Mouse (Mus musculus) embryonic facial prominence, embryonic 15.5 days (tissue): Measurements from ENCODE around the gene Dcaf15. TPM values are rescaled to one million over a fixed set of nuclear protein-coding genes. Genes with fewer than 3 reads are reported as not detected.

Source experiments
- ATAC-seq: fragments of 200-750 bp; cut with Nextera tagmentation; 2 replicates; pipeline ENCODE4 v1.8.0; 2017; ENCODE audit warnings: low read depth, moderate TSS enrichment; ENCODE audit not compliant: insufficient number of reproducible peaks, low FRiP score, low TSS enrichment
- H3K27ac ChIP-seq: fragments of 300-500 bp; sonication (generic); replicated peaks from 2 replicates; pipeline ENCODE4 v1.5.1; 2015; ENCODE audit warnings: mild to moderate bottlenecking, inconsistent platforms
- H3K27me3 ChIP-seq: fragments of 300-500 bp; sonication (generic); 2 replicates; pipeline ENCODE4 v1.6.1; 2015; ENCODE audit warnings: inconsistent platforms
- H3K36me3 ChIP-seq: fragments of 300-500 bp; sonication (generic); 2 replicates; pipeline ENCODE4 v1.6.1; 2015; ENCODE audit warnings: mild to moderate bottlenecking, inconsistent platforms
- H3K4me1 ChIP-seq: fragments of 300-500 bp; sonication (generic); 2 replicates; pipeline ENCODE4 v1.6.1; 2015; ENCODE audit warnings: inconsistent platforms
- H3K4me2 ChIP-seq: fragments of 300-500 bp; sonication (generic); replicated peaks from 2 replicates; pipeline ENCODE4 v1.6.1; 2015; ENCODE audit warnings: mild to moderate bottlenecking, inconsistent platforms
- H3K4me3 ChIP-seq: fragments of 300-500 bp; sonication (generic); replicated peaks from 2 replicates; pipeline ENCODE4 v1.5.1; 2015; ENCODE audit warnings: mild to moderate bottlenecking, inconsistent platforms
- H3K9ac ChIP-seq: fragments of 300-500 bp; sonication (generic); 2 replicates; pipeline ENCODE4 v1.6.1; 2015; ENCODE audit warnings: inconsistent platforms
- H3K9me3 ChIP-seq: fragments of 300-500 bp; sonication (generic); replicated peaks from 2 replicates; pipeline ENCODE4 v1.6.1; 2016; ENCODE audit warnings: inconsistent platforms
- WGBS: fragments of 180-500 bp; shearing (Covaris S2); methylation state at CpG from one replicate; pipeline ENCODE4 v1.1.7; 2015; 5-methylcytosine and 5-hydroxymethylcytosine counted together
- polyA plus RNA-seq: library from polyadenylated mRNA; unstranded; fragments of >200 nt; fragmentation: Nextera tagmentation; extraction: Ambion mirVana; gene quantifications from 2 replicates; pipeline ENCODE4 v1.2.1, GENCODE M21; 2015

Gene Dcaf15
- polyA plus RNA-seq, 1 experiment from 2014 or later: 8.0 TPM

- Histone ChIP-seq H3K36me3 (peaks cover 91% of the 10 kb centered on the region), H3K4me3 (no peak overlapping the region), H3K9ac (no peak overlapping the region), H3K27ac (no peak overlapping the region), H3K27me3 (no peaks in the 10 kb centered on the region), H3K4me2 (no peak overlapping the region), H3K9me3 (no peaks in the 10 kb centered on the region), H3K4me1 (no peaks in the 10 kb centered on the region)
- no peak for ATAC-seq
- 65% methylated on average over 8 of the region's 8 CpGs for WGBS
Observed at GRCm38 (mm10) chr8:84096061-84096460, 8.5 kb downstream of the Dcaf15 start.

DNA sequence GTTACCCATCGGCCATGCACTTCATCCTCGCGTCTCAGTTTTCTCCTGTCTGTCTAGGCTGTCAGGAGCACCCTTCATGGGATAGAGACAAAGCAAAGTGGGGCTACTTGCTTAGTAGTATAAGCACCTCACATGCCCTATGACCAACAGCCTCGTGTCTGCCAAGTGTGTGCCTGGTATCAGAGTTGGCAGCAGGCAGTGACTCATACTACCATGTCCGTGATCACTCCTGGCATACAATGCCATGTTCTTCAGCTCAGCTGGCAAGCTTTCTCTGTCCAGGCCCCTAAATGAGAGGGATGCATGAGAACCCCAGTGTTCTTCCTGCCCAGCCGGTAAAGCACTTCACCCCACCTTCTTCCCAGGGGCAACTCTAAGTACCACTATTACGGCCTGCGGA is 14.0 kb downstream of the Dcaf15 start:
- no peak overlapping the region for H3K9ac ChIP-seq
- no peaks in the 10 kb centered on the region for H3K27me3 ChIP-seq
- peaks cover 84% of the 10 kb centered on the region for H3K36me3 ChIP-seq
- H3K4me1 ChIP-seq: no peaks in the 10 kb centered on the region
- H3K27ac ChIP-seq: no peak overlapping the region
- 89% methylated on average over 8 of the region's 8 CpGs for WGBS
- no peak overlapping the region for H3K4me3 ChIP-seq
- no peak for ATAC-seq
- no peak overlapping the region for H3K4me2 ChIP-seq
- H3K9me3 ChIP-seq: no peaks in the 10 kb centered on the region

- Histone ChIP-seq H3K9ac (no peak overlapping the region), H3K4me3 (no peak overlapping the region), H3K27me3 (no peaks in the 10 kb centered on the region), H3K4me2 (no peak overlapping the region), H3K36me3 (peaks cover 81% of the 10 kb centered on the region), H3K4me1 (peaks cover 6% of the 10 kb centered on the region; the same call in 1 of the 2 replicates), H3K9me3 (no peaks in the 10 kb centered on the region), H3K27ac (no peak overlapping the region)
- no peak for ATAC-seq
- WGBS: 78% methylated on average over 9 of the region's 9 CpGs
Observed at GRCm38 (mm10) chr8:84089277-84089676, 15.3 kb downstream of the Dcaf15 start.

- no peak for ATAC-seq
- H3K27ac ChIP-seq: no peak overlapping the region
- H3K4me1 ChIP-seq: peaks cover 8% of the 10 kb centered on the region; the same call in 1 of the 2 replicates
- H3K9ac ChIP-seq: no peak overlapping the region
- no peak overlapping the region for H3K4me2 ChIP-seq
- whole genome bisulfite sequencing: 93% methylated on average over 14 of the region's 14 CpGs
- no peaks in the 10 kb centered on the region for H3K9me3 ChIP-seq
- peaks cover 82% of the 10 kb centered on the region for H3K36me3 ChIP-seq
- H3K4me3 ChIP-seq: no peak overlapping the region
- no peaks in the 10 kb centered on the region for H3K27me3 ChIP-seq
Observed at GRCm38 (mm10) chr8:84087821-84088220, 16.7 kb downstream of the Dcaf15 start.

DNA sequence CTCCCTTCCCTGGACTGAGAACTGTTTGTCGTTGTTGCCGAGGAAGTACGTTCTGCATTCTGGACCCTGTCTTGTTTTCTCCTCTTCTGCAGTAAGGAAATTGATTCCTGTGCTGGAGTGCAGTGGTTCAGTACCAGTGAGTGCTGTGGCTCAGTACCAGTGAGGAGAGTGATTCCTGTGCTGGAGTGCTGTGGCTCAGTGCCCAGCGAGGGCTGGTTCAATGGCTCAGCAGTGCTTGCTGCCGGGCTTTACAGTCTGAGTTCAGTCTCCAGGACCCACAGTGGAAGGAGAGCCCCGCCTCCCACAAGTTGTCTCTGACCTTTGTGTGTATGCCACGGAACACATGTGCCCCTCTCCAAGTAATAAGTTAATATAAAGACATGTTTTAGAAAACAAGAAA is 17.4 kb downstream of the Dcaf15 start:
- H3K27me3 ChIP-seq: no peaks in the 10 kb centered on the region
- ATAC-seq: no peak
- no peak overlapping the region for H3K9ac ChIP-seq
- H3K4me2 ChIP-seq: no peak overlapping the region
- H3K27ac ChIP-seq: no peak overlapping the region
- H3K36me3 ChIP-seq: peaks cover 82% of the 10 kb centered on the region
- no peaks in the 10 kb centered on the region for H3K9me3 ChIP-seq
- H3K4me3 ChIP-seq: no peak overlapping the region
- WGBS: 85% methylated on average over 7 of the region's 7 CpGs
- peaks cover 8% of the 10 kb centered on the region; the same call in 1 of the 2 replicates for H3K4me1 ChIP-seq

DNA sequence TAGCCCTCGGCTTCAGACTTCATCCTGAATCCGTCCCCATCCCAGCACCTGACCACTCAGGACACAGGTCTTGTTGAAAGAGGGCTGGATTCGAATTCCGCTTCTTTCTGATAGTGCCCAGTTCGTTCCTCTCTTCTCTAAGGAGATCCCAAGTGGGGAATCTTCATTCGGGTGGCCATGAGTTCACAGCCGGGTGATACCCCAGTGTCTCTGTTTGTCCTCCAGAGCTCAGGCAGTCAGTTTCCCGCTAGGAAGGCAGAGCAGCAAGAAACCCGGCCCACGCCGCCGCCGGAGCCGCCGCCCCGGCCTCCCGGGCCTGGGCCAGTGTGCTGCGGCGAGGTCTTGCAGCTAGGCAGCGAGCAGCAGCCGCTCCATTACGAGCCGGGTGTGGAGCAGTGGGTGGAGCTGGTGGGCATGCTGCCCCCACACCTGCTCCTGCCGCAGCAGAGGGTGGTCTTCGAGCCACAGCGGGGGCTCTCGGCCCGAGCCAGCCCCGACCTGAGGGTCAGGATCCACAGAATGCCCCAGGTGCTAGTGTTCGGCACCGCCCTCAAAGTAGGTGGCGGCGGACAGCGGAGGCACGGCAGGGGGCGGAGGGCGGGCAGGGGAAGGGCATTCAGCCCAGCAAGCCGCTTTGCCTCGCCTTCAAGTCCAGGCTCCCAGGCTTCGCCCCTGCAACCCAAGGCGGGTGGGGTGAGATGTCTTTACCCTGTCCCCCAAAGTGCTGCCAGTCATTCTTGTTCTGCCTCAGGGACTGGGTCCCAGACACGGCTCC is 20.0 kb downstream of the Dcaf15 start:
- Histone ChIP-seq H3K4me2 (peak overlapping the region; percentile 21; the same call in 1 of the 2 replicates), H3K4me3 (no peak overlapping the region), H3K27me3 (no peaks in the 10 kb centered on the region), H3K27ac (no peak overlapping the region), H3K36me3 (peaks cover 78% of the 10 kb centered on the region), H3K4me1 (peaks cover 8% of the 10 kb centered on the region; the same call in 1 of the 2 replicates), H3K9ac (no peak overlapping the region), H3K9me3 (no peaks in the 10 kb centered on the region)
- WGBS: 38% methylated on average over 40 of the region's 42 CpGs
- ATAC-seq: no peak

GRCm38 (mm10) chr8:84083829-84084241 is 20.7 kb downstream of the Dcaf15 start:
- Histone ChIP-seq H3K4me3 (no peak overlapping the region), H3K9ac (no peak overlapping the region), H3K4me1 (peaks cover 8% of the 10 kb centered on the region; the same call in 1 of the 2 replicates), H3K27ac (no peak overlapping the region), H3K27me3 (no peaks in the 10 kb centered on the region), H3K4me2 (no peak overlapping the region), H3K9me3 (no peaks in the 10 kb centered on the region), H3K36me3 (peaks cover 74% of the 10 kb centered on the region)
- ATAC-seq: no peak
- WGBS: 36% methylated on average over 8 of the region's 8 CpGs

DNA sequence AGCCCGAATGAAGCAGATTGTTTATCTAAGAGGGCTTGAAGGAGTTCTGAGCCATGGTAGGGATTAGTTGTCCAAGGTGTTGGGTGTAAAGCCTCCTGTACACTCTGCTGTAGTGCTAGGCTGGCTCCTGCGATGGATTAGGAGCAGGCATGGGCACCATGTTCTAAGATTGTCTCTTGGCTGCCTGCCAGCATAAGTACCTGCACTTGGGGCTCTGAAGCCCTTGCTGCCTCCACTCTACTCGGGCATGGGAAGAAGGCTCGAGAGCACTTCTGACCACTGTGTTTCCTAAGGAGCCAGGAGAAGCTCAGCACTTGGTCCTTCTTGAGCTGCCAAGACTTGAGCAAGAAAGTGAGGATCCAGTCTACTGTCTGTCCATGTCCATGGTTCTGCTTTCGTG is 25.4 kb downstream of the Dcaf15 start:
- no peak for ATAC-seq
- H3K4me2 ChIP-seq: no peak overlapping the region
- H3K9me3 ChIP-seq: no peaks in the 10 kb centered on the region
- no peak overlapping the region for H3K27ac ChIP-seq
- no peak overlapping the region for H3K9ac ChIP-seq
- WGBS: 74% methylated on average over 5 of the region's 5 CpGs
- H3K4me1 ChIP-seq: 0 out of 2 replicates have a peak, but pooled peaks cover 1% of the 10 kb centered on the region
- H3K27me3 ChIP-seq: no peaks in the 10 kb centered on the region
- no peak overlapping the region for H3K4me3 ChIP-seq
- peaks cover 54% of the 10 kb centered on the region for H3K36me3 ChIP-seq

DNA sequence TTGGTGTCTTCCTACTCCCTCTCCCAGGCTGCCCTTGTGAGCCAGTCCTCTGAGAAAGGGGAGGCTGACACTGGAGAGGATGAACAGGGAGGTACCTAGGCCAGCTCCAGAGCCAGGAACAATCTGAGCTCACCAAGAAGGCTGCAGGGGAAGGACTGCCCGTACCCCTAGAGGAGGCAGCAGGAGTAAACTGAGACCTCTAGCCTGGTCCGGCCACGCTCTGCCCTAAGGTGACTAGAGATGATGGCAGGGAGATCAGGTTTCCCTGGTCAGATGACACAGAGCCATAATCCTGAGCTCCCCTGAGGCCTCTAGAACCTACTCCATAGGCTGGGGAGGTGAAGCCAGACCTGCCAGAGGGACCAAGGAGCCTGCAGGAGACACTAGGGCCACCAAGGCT is 27.7 kb downstream of the Dcaf15 start:
- no peak overlapping the region for H3K4me3 ChIP-seq
- peaks cover 13% of the 10 kb centered on the region; the same call in 1 of the 2 replicates for H3K4me1 ChIP-seq
- no peak overlapping the region for H3K9ac ChIP-seq
- H3K9me3 ChIP-seq: no peaks in the 10 kb centered on the region
- peaks cover 30% of the 10 kb centered on the region for H3K36me3 ChIP-seq
- WGBS: 45% methylated on average over 3 of the region's 3 CpGs
- H3K4me2 ChIP-seq: no peak overlapping the region
- no peak overlapping the region for H3K27ac ChIP-seq
- ATAC-seq: no peak
- H3K27me3 ChIP-seq: no peaks in the 10 kb centered on the region

DNA sequence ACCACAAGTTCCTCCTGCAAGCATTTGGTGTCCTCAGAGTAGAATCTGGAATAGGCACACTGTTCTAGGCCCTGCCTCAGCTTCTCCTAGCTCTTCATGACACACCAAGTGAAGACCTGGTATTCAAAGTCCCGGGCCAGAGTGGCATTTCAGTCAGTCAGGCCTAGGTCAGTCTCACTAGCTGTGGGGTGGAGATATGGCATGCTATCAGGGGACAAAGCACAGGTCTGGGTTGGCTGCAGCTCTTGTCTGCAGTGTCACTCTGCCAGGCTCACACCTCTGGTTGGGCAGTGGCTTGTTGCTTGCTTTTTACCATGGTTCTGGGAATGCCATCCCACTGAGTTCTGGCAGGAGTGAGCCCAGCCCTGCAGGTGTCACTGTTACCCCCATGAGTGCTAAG is 28.2 kb downstream of the Dcaf15 start:
- H3K27me3 ChIP-seq: no peaks in the 10 kb centered on the region
- H3K36me3 ChIP-seq: peaks cover 29% of the 10 kb centered on the region
- H3K9me3 ChIP-seq: no peaks in the 10 kb centered on the region
- no peak overlapping the region for H3K4me3 ChIP-seq
- no peak overlapping the region for H3K9ac ChIP-seq
- ATAC-seq: no peak
- WGBS: 100% methylated on average over 1 of the region's 1 CpGs
- peaks cover 17% of the 10 kb centered on the region for H3K4me1 ChIP-seq
- no peak overlapping the region for H3K27ac ChIP-seq
- H3K4me2 ChIP-seq: no peak overlapping the region

DNA sequence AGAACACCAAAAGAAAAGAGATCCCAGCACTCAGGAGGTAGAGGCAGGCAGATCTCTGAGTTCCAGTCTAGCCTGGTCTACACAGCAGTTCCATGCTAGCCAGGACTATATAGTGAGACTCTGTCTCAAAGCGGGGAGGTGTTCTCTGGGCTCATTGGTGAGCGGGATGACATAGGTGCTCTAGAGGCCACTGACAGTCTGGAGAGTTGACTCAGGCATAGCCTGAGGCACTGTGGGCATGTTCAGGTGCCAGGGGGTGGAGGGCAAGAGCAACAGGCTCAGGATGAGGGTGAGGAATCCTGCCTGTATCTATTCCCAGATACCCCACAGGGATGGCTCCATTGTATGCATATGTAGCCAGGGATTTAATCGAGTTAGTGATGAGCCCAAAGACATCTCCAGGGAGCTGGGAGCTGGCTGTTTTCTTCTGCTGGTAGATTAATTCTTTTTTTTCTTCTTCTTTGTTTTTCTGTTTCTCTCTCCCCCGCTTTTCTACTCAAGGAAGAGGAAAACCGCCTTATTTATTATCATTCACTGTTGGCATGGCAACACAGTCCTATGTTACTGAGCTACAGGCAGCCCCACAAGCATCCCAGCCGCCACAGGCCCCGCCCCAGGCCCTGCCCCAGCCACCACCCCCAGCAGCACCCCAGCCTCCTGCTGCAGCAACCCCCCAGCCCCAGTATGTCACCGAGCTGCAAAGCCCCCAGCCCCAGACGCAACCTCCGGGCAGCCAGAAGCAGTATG is 31.2 kb downstream of the Dcaf15 start:
- 54% methylated on average over 10 of the region's 10 CpGs for WGBS
- Histone ChIP-seq H3K4me3 (no peak overlapping the region), H3K4me2 (no peak overlapping the region), H3K36me3 (peaks cover 13% of the 10 kb centered on the region; the same call in 1 of the 2 replicates), H3K4me1 (peaks cover 40% of the 10 kb centered on the region), H3K9me3 (no peaks in the 10 kb centered on the region), H3K9ac (no peak overlapping the region), H3K27me3 (no peaks in the 10 kb centered on the region), H3K27ac (no peak overlapping the region)
- no peak for ATAC-seq
